Mouse (Mus musculus): ENCODE results near the gene Gm10300. TPM values are rescaled to one million over a fixed set of nuclear protein-coding genes. Genes with fewer than 3 reads are reported as not detected.

The Gm10300 gene
- polyA plus RNA-seq, 1 experiment, result 0.11 TPM

GRCm38 (mm10) chr4:132072156-132072555, 2.3 kb upstream of the Gm10300 start:
- H3K4me3 ChIP-seq (ENCODE audit: extremely low read depth, insufficient read depth, insufficient read length), result no peak overlapping the region
- H3K27ac ChIP-seq (ENCODE audit: insufficient read depth, low read length), result no peak overlapping the region
- no peaks in the 10 kb centered on the region; the same call in 1 of the 2 replicates for H3K27me3 ChIP-seq (ENCODE audit: control insufficient read depth, insufficient read depth, low read length)
- 91% methylated on average over 3 of the region's 3 CpGs for WGBS
- DNase-seq (ENCODE audit: low read depth in 1 of 2, low spot score in 2 of 2), result no peak
- H3K36me3 ChIP-seq (ENCODE audit: control insufficient read depth, insufficient read depth, low read length), result peaks cover 3% of the 10 kb centered on the region; the same call in 1 of the 2 replicates
- peaks cover 5% of the 10 kb centered on the region; the same call in 1 of the 2 replicates for H3K4me1 ChIP-seq (ENCODE audit: control insufficient read depth, insufficient read depth, insufficient read length)
- no peak for TF ChIP-seq CTCF (IDR thresholded peaks at IDR 0.05; ENCODE audit: extremely low read depth, insufficient read depth, insufficient read length, insufficient replicate concordance)
- TF ChIP-seq POLR2A (IDR thresholded peaks at IDR 0.05; ENCODE audit: low read depth, low read length), result no peak

- 98% methylated on average over 6 of the region's 6 CpGs for WGBS
- DNase-seq (ENCODE audit: low read depth in 1 of 2, low spot score in 2 of 2), result no peak
- TF ChIP-seq CTCF (IDR thresholded peaks at IDR 0.05; ENCODE audit: extremely low read depth, insufficient read depth, insufficient read length, insufficient replicate concordance) (no peak), POLR2A (IDR thresholded peaks at IDR 0.05; ENCODE audit: low read depth, low read length) (no peak)
- no peak overlapping the region for H3K4me3 ChIP-seq (ENCODE audit: extremely low read depth, insufficient read depth, insufficient read length)
- no peaks in the 10 kb centered on the region; the same call in 1 of the 2 replicates for H3K27me3 ChIP-seq (ENCODE audit: control insufficient read depth, insufficient read depth, low read length)
- no peak overlapping the region for H3K27ac ChIP-seq (ENCODE audit: insufficient read depth, low read length)
- peaks cover 3% of the 10 kb centered on the region; the same call in 1 of the 2 replicates for H3K36me3 ChIP-seq (ENCODE audit: control insufficient read depth, insufficient read depth, low read length)
- H3K4me1 ChIP-seq (ENCODE audit: control insufficient read depth, insufficient read depth, insufficient read length), result peaks cover 5% of the 10 kb centered on the region; the same call in 1 of the 2 replicates
Measured at GRCm38 (mm10) chr4:132072946-132073345, 1.6 kb upstream of the Gm10300 start.

GRCm38 (mm10) chr4:132074933-132075769, 654 bp downstream of the Gm10300 start, which contains the start of gene Epb41:
Epb41 (minus strand) TSS chr4:132075321.
- WGBS, result 3% methylated on average over 47 of the region's 47 CpGs
- Histone ChIP-seq H3K4me1 (ENCODE audit: control insufficient read depth, insufficient read depth, insufficient read length) (peaks cover 5% of the 10 kb centered on the region; the same call in 1 of the 2 replicates), H3K27ac (ENCODE audit: insufficient read depth, low read length) (peak within 1 kb of the TSS; percentile 56), H3K36me3 (ENCODE audit: control insufficient read depth, insufficient read depth, low read length) (peaks cover 3% of the 10 kb centered on the region; the same call in 1 of the 2 replicates), H3K4me3 (ENCODE audit: extremely low read depth, insufficient read depth, insufficient read length) (peak within 1 kb of the TSS; percentile 92), H3K27me3 (ENCODE audit: control insufficient read depth, insufficient read depth, low read length) (no peaks in the 10 kb centered on the region; the same call in 1 of the 2 replicates)
- TF ChIP-seq CTCF (IDR thresholded peaks at IDR 0.05; ENCODE audit: extremely low read depth, insufficient read depth, insufficient read length, insufficient replicate concordance) (no peak), POLR2A (IDR thresholded peaks at IDR 0.05; ENCODE audit: low read depth, low read length) (peak; percentile 19; the same call in 1 of the 2 replicates)
- peak; percentile 94 to 100 for DNase-seq (ENCODE audit: low read depth in 1 of 2, low spot score in 2 of 2)

- WGBS, result 79% methylated on average over 1 of the region's 1 CpGs
- TF ChIP-seq CTCF (IDR thresholded peaks at IDR 0.05; ENCODE audit: extremely low read depth, insufficient read depth, insufficient read length, insufficient replicate concordance) (no peak), POLR2A (IDR thresholded peaks at IDR 0.05; ENCODE audit: low read depth, low read length) (no peak)
- DNase-seq (ENCODE audit: low read depth in 1 of 2, low spot score in 2 of 2), result no peak
- Histone ChIP-seq H3K4me1 (ENCODE audit: control insufficient read depth, insufficient read depth, insufficient read length) (peaks cover 5% of the 10 kb centered on the region; the same call in 1 of the 2 replicates), H3K4me3 (ENCODE audit: extremely low read depth, insufficient read depth, insufficient read length) (no peak overlapping the region), H3K36me3 (ENCODE audit: control insufficient read depth, insufficient read depth, low read length) (no peaks in the 10 kb centered on the region), H3K27me3 (ENCODE audit: control insufficient read depth, insufficient read depth, low read length) (no peaks in the 10 kb centered on the region; the same call in 1 of the 2 replicates), H3K27ac (ENCODE audit: insufficient read depth, low read length) (peak overlapping the region; percentile 26; the same call in 1 of the 2 replicates)
Measured at GRCm38 (mm10) chr4:132075796-132076195, 1.3 kb downstream of the Gm10300 start.

- H3K27ac ChIP-seq (ENCODE audit: insufficient read depth, low read length), result peak overlapping the region; percentile 64; the same call in 1 of the 2 replicates
- peaks cover 5% of the 10 kb centered on the region; the same call in 1 of the 2 replicates for H3K4me1 ChIP-seq (ENCODE audit: control insufficient read depth, insufficient read depth, insufficient read length)
- TF ChIP-seq POLR2A (IDR thresholded peaks at IDR 0.05; ENCODE audit: low read depth, low read length), result no peak
- no peak for TF ChIP-seq CTCF (IDR thresholded peaks at IDR 0.05; ENCODE audit: extremely low read depth, insufficient read depth, insufficient read length, insufficient replicate concordance)
- H3K36me3 ChIP-seq (ENCODE audit: control insufficient read depth, insufficient read depth, low read length), result no peaks in the 10 kb centered on the region
- WGBS, result 33% methylated on average over 20 of the region's 20 CpGs
- 0 out of 2 replicates have a peak overlapping the region, but pooled peaks have one; percentile 5 for H3K4me3 ChIP-seq (ENCODE audit: extremely low read depth, insufficient read depth, insufficient read length)
- no peaks in the 10 kb centered on the region; the same call in 1 of the 2 replicates for H3K27me3 ChIP-seq (ENCODE audit: control insufficient read depth, insufficient read depth, low read length)
- DNase-seq (ENCODE audit: low read depth in 1 of 2, low spot score in 2 of 2), result no peak
Measured at GRCm38 (mm10) chr4:132076480-132077405, 2.2 kb downstream of the Gm10300 start.

- no peak for DNase-seq (ENCODE audit: low read depth in 1 of 2, low spot score in 2 of 2)
- no peaks in the 10 kb centered on the region; the same call in 1 of the 2 replicates for H3K27me3 ChIP-seq (ENCODE audit: control insufficient read depth, insufficient read depth, low read length)
- TF ChIP-seq POLR2A (IDR thresholded peaks at IDR 0.05; ENCODE audit: low read depth, low read length) (no peak), CTCF (IDR thresholded peaks at IDR 0.05; ENCODE audit: extremely low read depth, insufficient read depth, insufficient read length, insufficient replicate concordance) (no peak)
- no peaks in the 10 kb centered on the region for H3K36me3 ChIP-seq (ENCODE audit: control insufficient read depth, insufficient read depth, low read length)
- H3K27ac ChIP-seq (ENCODE audit: insufficient read depth, low read length), result no peak overlapping the region
- 40% methylated on average over 7 of the region's 7 CpGs for WGBS
- peaks cover 5% of the 10 kb centered on the region; the same call in 1 of the 2 replicates for H3K4me1 ChIP-seq (ENCODE audit: control insufficient read depth, insufficient read depth, insufficient read length)
- H3K4me3 ChIP-seq (ENCODE audit: extremely low read depth, insufficient read depth, insufficient read length), result no peak overlapping the region
Measured at GRCm38 (mm10) chr4:132077445-132077844, 2.9 kb downstream of the Gm10300 start.
